Mouse (Mus musculus): Measurements from ENCODE around the gene Arl4c.

DNA sequence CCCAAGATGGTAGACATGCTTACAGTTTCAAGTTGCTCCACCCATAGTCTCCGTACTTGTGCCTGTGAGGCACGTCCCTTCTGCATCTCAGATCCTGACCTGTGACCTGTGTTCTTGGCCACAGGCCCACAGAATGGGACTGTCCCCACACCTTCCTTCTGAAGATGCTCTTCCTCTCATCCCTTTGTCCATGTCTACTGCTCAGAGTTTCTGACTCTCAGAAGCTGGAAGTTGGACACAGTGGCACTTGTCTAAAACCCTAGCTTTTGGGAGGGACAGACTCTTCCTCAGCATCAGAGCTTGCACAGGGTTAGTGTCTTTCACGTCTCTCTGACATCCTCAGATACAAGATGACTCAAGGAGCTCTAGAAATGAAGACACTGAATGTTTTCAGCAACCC is 6.2 kb upstream of the Arl4c start:
- no peak for TF ChIP-seq POLR2A (IDR thresholded peaks at IDR 0.05; ENCODE audit: extremely low read depth, insufficient read depth, low read length)
- no peak for TF ChIP-seq CTCF (IDR thresholded peaks at IDR 0.05; ENCODE audit: low read depth, low read length)
